Mouse (Mus musculus) left cerebral cortex, postnatal 36 days (tissue): ENCODE data around the gene Hist1h2be. TPM values are rescaled to one million over a fixed set of nuclear protein-coding genes. Genes with fewer than 3 reads are reported as not detected.

Experiments used
- DNase-seq, 2 experiments: peaks; one replicate each; pipeline ENCODE4 v3.0.0; 2021 to 2022; ENCODE audit warnings: low spot score in 2 of 2, mixed read lengths in 1 of 2
- intact Hi-C: fragments of 180-260 bp; cut with DNase I; formaldehyde crosslinking; loops from one replicate; pipeline ENCODE4 v1.15.1; 2025
- total RNA-seq, 2 experiments: library from RNA; stranded (reverse); gene quantifications; 2 replicates each; pipeline ENCODE4 v1.2.3; 2021

The Hist1h2be gene
- total RNA-seq = 1 to 10 TPM; 7.0 to 7.4 TPM

DNA sequence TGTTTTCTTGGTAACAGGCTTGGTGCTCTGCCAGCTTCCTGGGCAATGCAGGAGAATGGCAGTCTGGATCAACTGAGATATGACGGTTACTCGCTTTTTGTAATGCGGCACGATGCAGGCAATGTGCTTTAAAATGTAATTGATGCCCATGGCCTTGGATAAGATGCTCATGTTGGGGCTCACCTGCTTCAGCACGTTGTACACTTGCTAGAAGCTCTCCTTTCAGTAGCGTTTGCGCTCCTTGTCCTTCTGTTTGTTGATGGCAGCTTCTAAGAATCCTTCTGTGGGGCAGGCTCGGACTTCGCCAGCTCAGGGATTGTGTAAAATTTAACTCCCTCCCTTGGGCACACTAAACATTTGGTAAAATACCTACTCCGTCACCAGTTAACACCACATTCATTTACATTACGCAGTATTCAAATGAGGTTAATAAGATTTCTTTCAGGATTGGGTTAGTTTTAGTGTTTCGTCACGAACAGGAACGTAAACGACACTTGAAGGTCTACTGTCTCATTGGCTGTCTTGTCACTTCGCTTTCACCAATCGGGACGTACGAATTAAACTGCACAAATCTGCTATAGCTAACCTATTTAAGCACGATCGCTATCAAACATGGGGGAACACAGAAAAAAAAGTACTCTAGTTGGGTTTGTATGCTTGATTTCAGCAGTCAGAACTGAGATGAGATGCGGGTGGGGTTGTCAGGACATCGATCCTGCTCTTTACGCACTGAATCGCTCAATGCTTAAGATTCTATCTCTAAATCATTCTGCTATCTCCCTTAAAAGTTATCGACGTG, at the start of gene Hist1h2be:
Gene Hist1h2be, minus strand, starts transcription at position 392 of the 799 bp plus-strand sequence.
- intact Hi-C loops = loop anchor here (1.0 to 5.0 kb wide), 5 partner anchors 34 to 1579 kb away; partner anchors contain the start of genes Hist1h1c, Hist1h1t, Hist1h2ac and Hist1h2ag
- DNase-seq = peak; percentile 77 to 79

DNA sequence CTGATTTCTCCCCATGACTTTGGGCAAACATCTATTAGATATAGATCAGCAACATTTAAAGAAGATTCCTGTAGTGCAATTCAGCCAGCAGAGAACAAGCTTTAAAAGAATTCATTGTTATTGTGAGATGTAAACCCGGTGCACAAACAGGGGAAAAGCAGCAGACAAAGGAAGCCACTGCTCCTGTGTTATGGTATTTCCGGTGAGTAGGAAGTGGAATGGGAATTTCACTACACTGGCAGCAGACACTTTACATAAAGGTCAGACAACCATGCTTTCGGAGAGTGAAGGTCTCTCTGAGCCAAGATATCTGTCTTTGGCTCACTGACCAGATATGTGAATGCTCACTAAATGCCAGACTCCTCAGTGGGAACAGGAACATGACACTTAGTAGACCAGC, 41.6 kb upstream of the Hist1h2be start:
- intact Hi-C loops = no loop called here
- DNase-seq = no peak

DNA sequence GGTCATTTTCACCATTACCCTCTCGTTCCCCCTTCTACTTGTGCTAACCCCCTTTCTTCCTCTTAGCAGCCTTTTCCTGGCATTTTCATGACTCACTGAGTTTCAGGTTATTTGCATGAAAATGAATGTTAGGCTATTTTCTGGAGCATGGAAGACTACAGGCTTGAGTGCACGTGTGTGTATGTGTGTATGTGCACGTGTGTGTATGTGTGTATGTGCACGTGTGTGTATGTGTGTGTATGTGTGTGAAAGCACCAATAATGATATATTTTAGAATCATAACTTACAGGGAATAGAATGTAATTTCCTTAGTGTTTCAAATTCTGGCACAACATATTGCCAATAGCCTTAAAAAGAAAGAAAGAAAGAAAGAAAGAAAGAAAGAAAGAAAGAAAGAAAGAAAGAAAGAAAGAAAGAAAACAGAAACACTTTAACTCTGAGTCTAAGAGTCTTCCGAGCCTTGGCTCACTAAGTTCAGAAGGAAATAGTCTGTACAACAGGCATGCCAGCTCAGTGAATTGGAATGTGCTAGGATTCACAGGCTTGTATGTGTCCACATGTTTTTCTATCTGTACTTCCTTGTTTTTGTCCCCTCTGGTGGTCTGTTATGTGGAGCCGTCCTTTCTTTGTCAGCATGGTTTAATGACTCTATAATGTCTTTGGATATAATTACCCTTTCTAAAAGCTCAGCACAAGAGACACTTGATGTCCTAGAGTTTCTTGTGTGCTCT, 38.9 kb upstream of the Hist1h2be start:
- no peak for DNase-seq
- intact Hi-C loops = no loop called here

DNA sequence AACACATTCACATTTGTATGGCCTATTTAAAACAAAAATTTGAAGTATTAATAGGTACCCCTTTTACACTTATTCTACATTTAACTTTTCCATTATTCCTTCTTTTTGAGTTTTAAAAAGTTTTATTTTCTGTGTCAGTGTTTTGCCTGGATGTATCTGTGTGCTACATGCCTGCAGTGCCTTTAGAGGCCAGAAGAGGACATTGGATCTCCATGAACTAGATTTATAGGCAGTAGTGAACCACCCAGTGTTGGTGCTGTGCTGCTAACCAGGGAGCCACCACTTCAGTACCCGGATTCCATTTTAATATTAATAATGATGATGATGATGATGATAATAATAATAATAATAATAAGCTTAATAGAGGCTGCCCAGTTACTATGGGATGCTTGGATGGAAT, 9.7 kb upstream of the Hist1h2be start:
- DNase-seq = no peak
- intact Hi-C loops = no loop called here

DNA sequence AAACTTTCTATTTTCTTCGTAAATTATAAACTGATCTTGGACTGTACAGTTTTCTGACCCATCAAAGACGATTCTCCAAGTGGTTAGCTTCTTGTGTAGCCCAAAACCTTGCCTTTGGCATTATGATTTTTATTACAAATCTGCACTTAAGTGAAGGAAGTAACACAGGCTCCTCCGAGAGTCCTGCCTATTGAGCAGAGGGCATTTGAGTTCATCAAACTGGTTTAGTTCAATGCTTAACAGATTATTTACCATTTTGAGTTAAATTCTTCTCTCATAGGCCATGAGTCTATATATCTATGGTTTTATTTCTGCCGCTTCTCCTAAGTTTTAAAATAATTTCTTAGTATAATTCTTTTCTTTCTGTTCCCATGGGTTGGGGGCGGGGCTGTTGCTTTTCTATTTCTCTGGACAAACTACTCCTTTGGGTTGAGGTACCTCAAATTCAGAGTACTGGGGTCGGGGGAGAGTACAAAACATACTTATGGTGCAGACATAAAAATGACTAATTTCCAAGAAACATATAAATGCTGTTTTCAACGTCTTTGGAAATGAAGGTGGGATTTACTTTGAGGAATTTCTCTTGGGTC, 2.0 kb upstream of the Hist1h2be start:
- no peak for DNase-seq
- intact Hi-C loops = loop anchor here (5.0 kb wide), 4 partner anchors 36 to 1581 kb away; partner anchors contain the start of genes Hist1h1c, Hist1h1t, Hist1h2ag and Hist1h2bj

DNA sequence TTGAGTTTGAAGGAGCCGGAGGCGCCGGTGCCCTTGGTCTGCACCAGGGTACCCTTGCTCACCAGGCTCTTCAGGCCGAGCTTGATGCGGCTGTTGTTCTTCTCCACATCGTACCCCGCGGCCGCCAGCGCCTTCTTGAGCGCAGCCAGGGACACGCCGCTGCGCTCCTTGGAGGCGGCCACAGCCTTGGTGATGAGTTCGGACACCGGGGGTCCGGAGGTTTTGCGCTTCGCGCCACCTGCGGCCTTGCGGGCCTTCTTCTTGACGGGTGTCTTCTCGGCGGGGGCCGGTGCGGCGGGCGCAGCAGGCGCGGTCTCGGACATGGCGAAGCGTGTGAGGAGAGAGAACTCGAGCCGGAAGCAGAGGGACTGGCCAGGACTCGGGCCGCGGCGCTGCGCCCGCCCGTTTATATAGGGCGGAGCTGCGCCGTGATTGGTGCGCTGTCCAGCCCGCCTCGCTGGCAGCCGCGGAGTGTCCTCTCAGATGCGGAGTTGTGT, 1.3 kb upstream of the Hist1h2be start, which contains the start of gene Hist1h1e:
Gene Hist1h1e, minus strand, starts transcription at position 384 of the 497 bp plus-strand sequence.
- intact Hi-C loops = loop anchor here (5.0 kb wide), 4 partner anchors 35 to 1580 kb away; partner anchors contain the start of genes Hist1h1c, Hist1h1t, Hist1h2ag and Hist1h2bj

DNA sequence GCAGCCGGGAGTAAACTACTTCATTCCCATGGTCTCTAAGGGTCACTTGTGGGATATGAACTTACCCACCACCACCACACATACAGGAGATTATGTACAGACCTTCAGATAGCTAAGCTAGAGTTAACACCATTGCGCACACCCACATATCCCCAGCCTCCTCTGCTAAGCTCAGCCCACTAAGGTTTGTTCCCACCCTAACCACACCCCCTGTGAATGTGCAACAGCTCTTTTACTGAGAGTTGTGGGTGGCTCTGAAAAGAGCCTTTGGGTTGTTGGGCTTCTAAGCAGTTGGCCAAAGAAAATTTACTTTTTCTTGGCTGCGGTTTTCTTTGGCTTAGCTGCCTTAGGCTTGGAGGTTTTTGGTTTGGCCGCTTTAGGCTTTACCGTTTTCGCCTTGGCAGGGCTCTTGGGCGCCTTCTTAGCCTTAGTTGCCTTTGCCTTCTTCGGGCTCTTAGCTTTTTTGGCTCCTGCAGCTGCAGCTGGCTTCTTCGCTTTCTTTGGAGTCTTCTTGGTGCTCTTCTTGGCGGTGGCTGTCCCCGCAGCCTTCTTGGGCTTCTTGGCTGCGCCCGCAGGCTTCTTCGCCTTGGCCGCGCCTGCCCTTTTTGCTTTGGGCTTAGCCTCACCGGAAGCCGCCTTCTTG, 729 bp upstream of the Hist1h2be start:
- DNase-seq = peak; percentile 65
- intact Hi-C loops = loop anchor here (1.0 to 5.0 kb wide), 5 partner anchors 34 to 1579 kb away; partner anchors contain the start of genes Hist1h1c, Hist1h1t, Hist1h2ac and Hist1h2ag

More for the DNA sequence above, 1.3 kb upstream of the Hist1h2be start, which contains the start of gene Hist1h1e:
- peak; percentile 88 to 90 for DNase-seq

DNA sequence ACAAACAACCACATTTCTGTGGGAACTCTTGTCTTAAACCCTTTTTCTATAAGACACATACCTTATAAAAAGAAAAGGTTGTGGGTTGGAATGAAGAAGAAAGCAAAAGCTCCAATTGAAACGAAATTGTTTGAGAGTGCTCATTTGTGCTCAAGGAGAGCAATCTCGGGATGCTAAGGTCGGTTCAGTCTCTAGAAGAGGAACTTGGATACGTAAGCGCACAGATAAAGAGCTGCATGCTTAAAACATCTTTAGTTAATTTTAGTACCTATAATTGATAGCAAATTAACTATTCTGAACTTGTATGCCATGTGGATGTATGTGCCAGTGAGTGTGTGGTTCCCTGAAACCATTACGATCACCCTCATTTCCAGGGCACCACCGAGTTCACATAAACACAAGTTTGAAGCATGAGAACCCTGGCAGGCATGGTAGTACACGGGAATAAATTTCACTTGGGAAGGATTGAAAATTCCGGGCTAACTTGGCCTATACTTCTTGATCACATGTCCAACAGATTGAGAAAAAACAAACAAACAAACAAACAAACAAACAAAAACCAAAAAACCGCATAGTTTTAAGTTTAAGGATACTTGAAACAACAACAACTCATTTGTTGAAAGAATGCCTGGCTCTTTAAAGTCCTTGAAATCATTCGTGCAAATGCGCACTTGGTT, 730 bp downstream of the Hist1h2be start:
- intact Hi-C loops = loop anchor here (5.0 kb wide), 4 partner anchors 33 to 1578 kb away; partner anchors contain the start of genes Hist1h1c, Hist1h1t, Hist1h2ag and Hist1h2bj

DNA sequence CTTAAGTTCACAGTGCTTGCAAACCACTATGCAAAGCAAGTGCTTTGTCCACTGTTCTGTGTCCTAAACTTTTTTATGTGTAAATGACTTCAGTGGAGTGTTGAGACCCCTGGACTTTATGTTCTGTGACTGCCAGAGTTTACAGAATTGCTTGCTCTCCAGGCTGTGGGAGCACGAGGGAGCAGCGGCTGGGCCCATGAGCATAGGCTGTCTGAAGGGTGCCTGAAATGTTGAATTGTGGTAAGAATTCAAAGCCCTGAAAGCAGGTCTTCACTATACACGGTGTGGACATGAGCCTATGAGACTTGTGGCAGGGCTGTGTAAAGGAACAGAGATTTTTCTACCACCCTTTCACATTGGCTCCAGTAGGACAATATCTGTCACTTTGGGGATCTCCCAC, 9.3 kb downstream of the Hist1h2be start:
- intact Hi-C loops = no loop called here

More for the DNA sequence above, 730 bp downstream of the Hist1h2be start:
- DNase-seq = no peak

DNA sequence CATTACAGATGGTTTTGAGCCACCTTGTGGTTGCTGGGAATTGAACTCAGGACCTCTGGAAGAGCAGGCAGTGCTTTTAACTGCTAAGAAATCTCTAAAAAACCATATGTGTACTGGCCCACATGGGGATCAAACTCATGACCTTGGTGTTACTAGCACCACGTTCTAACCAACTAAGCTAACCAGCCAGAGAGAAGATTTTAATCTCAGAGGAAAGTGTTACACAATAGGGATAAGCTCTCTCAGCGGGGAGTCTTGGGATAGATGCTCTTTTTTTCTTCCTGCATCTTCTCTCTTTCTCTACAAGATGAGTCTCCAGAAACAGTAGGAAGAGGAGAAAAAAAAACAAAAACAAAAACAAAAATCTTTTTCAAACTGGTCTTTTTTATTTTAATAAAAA, 10.5 kb downstream of the Hist1h2be start:
- intact Hi-C loops = no loop called here
- DNase-seq = no peak

More for the DNA sequence above, 9.3 kb downstream of the Hist1h2be start:
- no peak for DNase-seq

DNA sequence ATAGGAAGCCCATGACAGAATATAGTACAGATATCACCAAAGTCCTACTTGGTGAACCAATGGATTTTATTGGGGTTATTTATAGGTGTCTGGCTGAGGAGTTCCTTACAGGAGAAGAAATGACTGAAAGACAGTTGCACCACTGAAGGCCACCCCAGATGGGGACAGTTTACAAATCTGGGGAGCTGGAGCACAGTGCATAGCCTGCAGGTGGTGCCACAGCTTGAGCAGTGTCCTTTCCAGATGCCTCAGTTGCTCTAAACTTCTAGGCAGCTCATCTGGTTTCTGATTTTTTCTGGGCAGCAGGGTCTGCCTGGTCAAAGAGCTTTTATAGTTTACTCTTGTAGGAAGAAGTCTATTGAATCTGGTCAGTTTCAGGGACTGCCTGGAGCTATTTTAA, 11.1 kb downstream of the Hist1h2be start:
- no peak for DNase-seq
- intact Hi-C loops = no loop called here

DNA sequence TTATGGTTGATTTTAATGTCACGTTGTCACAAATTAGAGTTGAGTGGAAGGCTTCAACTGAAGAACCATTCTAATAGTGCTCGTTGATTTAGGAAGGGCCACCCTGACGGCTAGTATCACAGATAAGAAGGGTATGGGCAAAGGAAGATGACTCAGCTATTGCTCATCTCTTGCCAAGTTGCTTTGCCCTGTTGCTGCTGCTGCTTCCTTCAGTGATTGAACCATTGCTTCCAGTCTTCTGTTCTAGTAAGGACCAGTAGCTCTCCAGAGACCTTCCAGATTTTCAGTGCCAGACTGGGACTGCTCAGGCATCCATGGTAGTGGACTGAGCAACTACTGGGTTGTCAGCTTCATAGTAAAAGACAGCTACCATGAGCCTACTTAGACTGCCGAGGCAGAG, 11.7 kb downstream of the Hist1h2be start:
- intact Hi-C loops = no loop called here
- no peak for DNase-seq

DNA sequence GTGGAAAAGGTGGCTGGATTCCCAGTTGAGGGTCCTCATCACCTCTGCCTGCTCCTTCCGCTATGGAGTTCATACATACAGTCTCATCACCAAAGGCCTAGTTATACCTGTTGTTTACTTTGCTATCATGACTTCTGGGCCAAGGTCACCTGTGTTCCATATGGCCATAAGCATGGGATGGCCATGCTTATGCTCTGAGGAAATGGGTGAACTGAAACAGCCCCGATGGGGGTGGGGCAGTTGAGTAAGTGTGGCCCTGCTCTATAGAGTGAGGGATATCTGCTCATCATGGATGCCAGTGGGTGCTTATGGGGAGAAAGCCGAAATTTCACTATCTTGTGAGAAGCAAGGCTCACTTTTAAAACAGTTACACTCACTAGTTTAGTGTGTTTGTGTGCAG, 15.9 kb downstream of the Hist1h2be start:
- intact Hi-C loops = no loop called here
- no peak for DNase-seq

DNA sequence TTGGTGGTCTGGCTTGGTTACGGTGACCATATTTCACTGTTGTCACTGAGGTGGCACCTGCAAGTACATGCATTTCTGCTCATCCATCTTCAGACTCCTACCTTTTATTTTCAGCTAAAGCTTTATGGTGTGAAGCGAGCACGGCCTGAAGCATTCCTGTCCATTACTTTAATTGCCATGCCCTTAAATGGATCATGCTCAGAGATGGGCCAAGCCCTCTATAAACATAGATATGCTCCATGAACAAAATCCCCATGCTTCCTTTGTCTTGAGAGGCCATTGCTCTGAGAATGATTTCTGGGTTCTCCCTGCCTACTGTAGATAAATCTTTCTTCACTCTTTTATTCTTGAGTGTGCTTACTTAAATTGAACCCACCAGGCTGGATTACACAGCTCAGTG, 16.5 kb downstream of the Hist1h2be start:
- intact Hi-C loops = no loop called here
- DNase-seq = no peak

DNA sequence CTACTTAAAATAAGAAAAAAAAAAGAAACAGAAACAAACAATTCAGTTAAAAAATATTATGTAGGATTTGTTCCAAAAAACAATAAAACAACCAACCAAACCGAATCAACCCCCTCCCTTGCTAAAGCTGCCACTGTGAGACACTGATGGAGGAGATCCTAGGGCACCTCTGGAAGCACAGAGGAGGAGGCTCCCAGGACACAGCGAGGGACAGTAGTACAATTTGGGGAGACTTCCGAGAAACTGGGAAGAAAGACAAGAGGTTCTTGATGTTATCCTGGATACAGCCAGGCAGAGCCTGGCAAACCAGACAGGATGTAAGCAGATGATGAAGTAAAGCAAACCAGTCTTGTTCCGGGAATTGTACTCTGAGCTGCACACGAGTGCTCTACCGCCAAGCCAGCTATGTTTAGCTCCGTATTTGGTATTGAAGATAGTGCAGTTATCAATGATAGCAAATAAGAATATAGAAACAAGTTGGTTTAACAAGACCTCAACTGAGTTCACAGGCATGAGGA, 17.7 kb downstream of the Hist1h2be start:
- intact Hi-C loops = no loop called here
- no peak for DNase-seq

DNA sequence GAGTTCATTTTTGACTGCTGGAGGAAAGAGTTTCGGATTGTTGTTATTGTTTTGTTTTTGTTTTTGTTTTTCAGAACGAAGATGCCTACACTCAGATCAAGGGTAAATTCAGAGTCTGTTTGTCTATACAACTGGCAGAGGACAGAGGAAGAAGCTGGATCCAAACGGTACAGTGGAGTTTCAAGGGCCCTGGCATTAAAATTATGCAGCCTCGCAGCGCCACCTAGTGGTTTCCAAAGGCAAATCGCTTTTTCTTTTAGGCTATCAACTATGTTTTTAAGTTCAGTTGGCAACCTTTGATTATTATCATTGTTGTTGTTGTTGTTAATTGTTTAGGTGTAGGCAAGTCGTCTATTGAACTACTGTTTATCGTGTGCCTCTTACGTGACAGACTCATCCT, 23.0 kb downstream of the Hist1h2be start:
- peak; percentile 30 to 64 for DNase-seq
- intact Hi-C loops = no loop called here

DNA sequence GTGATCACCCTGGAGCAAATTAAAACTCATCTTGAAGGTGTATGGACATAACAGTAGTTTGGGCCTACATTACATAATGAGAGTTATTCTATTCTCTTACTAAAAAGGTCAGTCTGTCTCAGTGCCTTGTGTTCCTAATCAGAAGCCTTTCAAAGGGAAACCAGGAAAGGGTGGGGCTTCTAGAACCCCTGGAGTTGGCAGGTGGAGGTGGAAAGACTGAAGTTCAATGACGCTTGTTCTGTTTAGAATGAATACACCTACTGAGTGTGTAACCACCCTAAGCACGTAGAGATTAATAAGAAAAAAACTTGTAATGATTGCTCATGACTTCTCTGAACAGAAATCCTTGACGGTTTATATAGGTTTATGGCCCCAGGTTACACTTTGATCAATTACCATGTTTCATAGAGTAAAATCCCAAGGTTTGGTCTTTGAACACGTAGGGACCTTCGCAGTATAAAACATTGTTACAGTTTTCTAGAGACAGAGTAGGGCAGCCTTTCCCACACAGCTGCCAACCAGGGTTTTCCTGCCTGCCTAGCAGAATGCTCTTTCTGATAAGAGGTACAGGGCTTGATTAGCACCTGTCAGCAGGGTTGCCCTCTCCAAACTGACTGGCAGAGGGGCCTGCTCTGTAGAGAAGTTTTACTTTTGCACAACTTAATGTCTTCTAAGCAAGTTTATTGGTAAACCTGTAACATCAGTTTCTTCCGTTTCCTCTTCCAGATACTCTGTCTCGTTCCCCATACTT, 25.1 kb downstream of the Hist1h2be start:
- no peak for DNase-seq
- intact Hi-C loops = no loop called here

DNA sequence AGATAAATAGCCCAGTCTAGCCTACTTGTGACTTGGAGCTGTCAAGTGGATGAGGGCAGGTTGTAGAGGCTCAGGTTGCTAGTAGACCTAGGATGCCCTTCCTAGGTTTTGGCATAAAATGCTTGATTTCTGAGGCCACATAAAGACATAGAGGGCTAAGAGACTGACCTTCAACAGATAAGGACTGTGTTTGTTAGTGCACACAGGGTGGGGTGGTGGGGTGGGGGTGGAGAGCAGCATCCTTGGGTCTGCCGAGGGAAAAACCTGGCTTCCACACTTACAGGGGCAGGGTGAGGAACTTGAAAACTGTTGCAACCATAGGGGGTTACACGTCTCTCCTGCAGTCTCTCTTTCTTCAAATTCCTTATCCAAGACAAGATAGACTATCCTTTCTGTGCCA, 25.7 kb downstream of the Hist1h2be start:
- intact Hi-C loops = no loop called here
- DNase-seq = no peak
